Mouse (Mus musculus): ENCODE measurements around the gene Pde8b. TPM values are rescaled to one million over a fixed set of nuclear protein-coding genes. Genes with fewer than 3 reads are reported as not detected.

Pde8b gene
- polyA plus RNA-seq, 1 experiment from 2014 or later: 6.8 TPM

DNA sequence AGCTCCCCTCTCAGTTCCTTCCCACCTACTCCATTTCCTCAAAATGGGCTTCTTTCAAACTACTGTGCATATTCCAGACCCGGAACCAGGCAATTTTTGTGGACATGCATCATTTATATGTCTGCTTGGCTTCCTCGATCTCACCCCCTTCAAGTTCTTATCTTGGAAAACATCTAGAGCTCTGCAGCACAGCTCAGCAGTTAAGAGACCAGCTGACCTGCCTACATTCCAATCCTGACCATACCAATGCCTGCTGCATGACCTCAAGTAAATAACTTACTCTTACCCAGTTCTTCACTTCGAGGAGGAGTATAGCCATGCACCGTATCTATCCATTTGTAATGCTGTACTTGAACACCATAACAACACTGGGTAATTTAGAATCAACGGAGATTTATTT, 58.2 kb downstream of the Pde8b start:
- Histone ChIP-seq H3K27me3 (replicated peaks; ENCODE audit: control insufficient read depth, insufficient read depth, low read length) (no peaks in the 10 kb centered on the region), H3K36me3 (ENCODE audit: control insufficient read depth, insufficient read depth) (no peaks in the 10 kb centered on the region), H3K4me3 (replicated peaks; ENCODE audit: low read length) (no peak overlapping the region), H3K27ac (ENCODE audit: low read length) (no peak overlapping the region), H3K9me3 (ENCODE audit: control insufficient read depth, low read length) (no peaks in the 10 kb centered on the region), H3K9ac (replicated peaks; ENCODE audit: low read depth, low read length) (no peak overlapping the region), H3K4me2 (ENCODE audit: low read length) (no peak overlapping the region), H3K4me1 (replicated peaks; ENCODE audit: control insufficient read depth, insufficient read depth, low read length) (peaks cover 10% of the 10 kb centered on the region)
- ATAC-seq: no peak
- WGBS: 94% methylated on average over 5 of the region's 5 CpGs

DNA sequence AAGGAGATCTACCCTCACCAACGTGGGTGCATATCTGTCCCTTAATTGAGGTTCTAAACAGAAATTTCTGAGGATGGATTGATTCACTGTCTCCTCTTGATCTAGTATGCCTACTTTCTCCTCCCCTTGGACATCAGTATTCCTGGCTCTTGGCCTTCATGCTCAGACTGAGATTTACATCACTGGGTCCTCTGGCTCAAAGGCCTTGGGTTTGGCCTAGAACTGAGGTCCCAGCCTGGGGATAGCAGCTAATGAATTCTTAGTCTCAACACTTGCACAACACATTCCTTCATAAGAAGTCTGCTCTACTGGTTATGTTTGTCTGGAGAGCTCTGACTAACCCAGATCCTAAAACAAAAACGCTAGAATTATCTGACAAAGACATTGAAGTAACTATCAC, 61.0 kb downstream of the Pde8b start:
- Histone ChIP-seq H3K4me2 (ENCODE audit: low read length) (no peak overlapping the region), H3K9ac (replicated peaks; ENCODE audit: low read depth, low read length) (no peak overlapping the region), H3K27ac (ENCODE audit: low read length) (no peak overlapping the region), H3K27me3 (replicated peaks; ENCODE audit: control insufficient read depth, insufficient read depth, low read length) (no peaks in the 10 kb centered on the region), H3K9me3 (ENCODE audit: control insufficient read depth, low read length) (no peaks in the 10 kb centered on the region), H3K36me3 (ENCODE audit: control insufficient read depth, insufficient read depth) (no peaks in the 10 kb centered on the region), H3K4me1 (replicated peaks; ENCODE audit: control insufficient read depth, insufficient read depth, low read length) (peaks cover 15% of the 10 kb centered on the region), H3K4me3 (replicated peaks; ENCODE audit: low read length) (no peak overlapping the region)
- no peak for ATAC-seq
- WGBS: 88% methylated on average over 2 of the region's 2 CpGs

DNA sequence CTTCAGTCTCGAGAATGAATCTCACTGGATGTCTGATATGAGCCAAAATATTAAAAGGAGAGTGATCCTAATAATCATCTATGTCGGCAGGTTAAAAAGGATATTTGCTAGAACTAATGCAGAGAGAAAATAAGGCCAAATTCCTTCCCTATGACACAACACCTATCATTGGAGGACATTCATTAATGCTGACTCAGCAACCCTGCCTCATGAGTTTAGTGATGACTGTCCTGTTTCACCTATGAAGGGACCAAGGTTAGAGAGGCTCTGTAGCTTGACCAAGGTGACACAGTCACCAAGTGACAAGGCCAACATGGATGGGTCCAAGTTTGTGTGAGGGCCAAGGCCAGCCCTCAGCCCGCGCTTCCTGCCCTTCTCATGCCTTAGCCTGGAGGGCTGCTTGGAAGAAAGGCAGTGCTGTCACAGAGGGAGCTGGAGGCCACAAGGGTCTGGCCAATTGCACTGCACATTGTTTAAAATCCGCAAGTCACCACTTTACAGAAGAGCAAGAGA, 62.9 kb downstream of the Pde8b start:
- 69% methylated on average over 5 of the region's 5 CpGs for WGBS
- no peak overlapping the region for H3K27ac ChIP-seq (ENCODE audit: low read length)

DNA sequence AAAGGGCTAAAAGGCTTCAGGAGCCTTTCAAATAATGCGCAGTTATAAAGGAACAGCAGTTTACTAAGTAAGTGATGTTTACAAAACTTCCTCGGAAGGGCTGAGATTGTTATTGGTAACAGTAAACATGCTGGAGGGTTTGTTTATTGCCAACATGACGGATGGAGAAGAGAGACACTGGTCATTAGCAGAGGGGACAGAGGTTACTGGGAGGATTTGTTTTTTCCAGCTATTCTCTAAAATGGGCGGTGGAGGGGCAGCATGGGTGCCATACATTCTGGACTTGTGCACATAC, 63.4 kb downstream of the Pde8b start:
- peak; percentile 40; the same call in 1 of the 2 replicates for ATAC-seq
- no peaks in the 10 kb centered on the region for H3K36me3 ChIP-seq (ENCODE audit: control insufficient read depth, insufficient read depth)
- H3K9ac ChIP-seq (replicated peaks; ENCODE audit: low read depth, low read length): no peak overlapping the region
- no peaks in the 10 kb centered on the region for H3K9me3 ChIP-seq (ENCODE audit: control insufficient read depth, low read length)
- H3K4me1 ChIP-seq (replicated peaks; ENCODE audit: control insufficient read depth, insufficient read depth, low read length): peaks cover 15% of the 10 kb centered on the region
- no peaks in the 10 kb centered on the region for H3K27me3 ChIP-seq (replicated peaks; ENCODE audit: control insufficient read depth, insufficient read depth, low read length)
- no peak overlapping the region for H3K27ac ChIP-seq (ENCODE audit: low read length)
- WGBS: 12% methylated on average over 4 of the region's 4 CpGs
- peak overlapping the region; percentile 9; the same call in 1 of the 2 replicates for H3K4me2 ChIP-seq (ENCODE audit: low read length)
- no peak overlapping the region for H3K4me3 ChIP-seq (replicated peaks; ENCODE audit: low read length)

More for the DNA sequence above, 62.9 kb downstream of the Pde8b start:
- no peak for ATAC-seq
- peaks cover 15% of the 10 kb centered on the region for H3K4me1 ChIP-seq (replicated peaks; ENCODE audit: control insufficient read depth, insufficient read depth, low read length)
- no peak overlapping the region for H3K4me2 ChIP-seq (ENCODE audit: low read length)
- H3K36me3 ChIP-seq (ENCODE audit: control insufficient read depth, insufficient read depth): no peaks in the 10 kb centered on the region
- H3K9me3 ChIP-seq (ENCODE audit: control insufficient read depth, low read length): no peaks in the 10 kb centered on the region
- no peak overlapping the region for H3K9ac ChIP-seq (replicated peaks; ENCODE audit: low read depth, low read length)
- H3K27me3 ChIP-seq (replicated peaks; ENCODE audit: control insufficient read depth, insufficient read depth, low read length): no peaks in the 10 kb centered on the region
- H3K4me3 ChIP-seq (replicated peaks; ENCODE audit: low read length): no peak overlapping the region

GRCm38 (mm10) chr13:95185891-95186740, 64.0 kb downstream of the Pde8b start:
- H3K9me3 ChIP-seq (ENCODE audit: control insufficient read depth, low read length): no peaks in the 10 kb centered on the region
- peak; percentile 75 for ATAC-seq
- no peak overlapping the region for H3K4me3 ChIP-seq (replicated peaks; ENCODE audit: low read length)
- no peaks in the 10 kb centered on the region for H3K27me3 ChIP-seq (replicated peaks; ENCODE audit: control insufficient read depth, insufficient read depth, low read length)
- no peaks in the 10 kb centered on the region for H3K36me3 ChIP-seq (ENCODE audit: control insufficient read depth, insufficient read depth)
- WGBS: 13% methylated on average over 10 of the region's 10 CpGs
- peaks cover 15% of the 10 kb centered on the region for H3K4me1 ChIP-seq (replicated peaks; ENCODE audit: control insufficient read depth, insufficient read depth, low read length)
- no peak overlapping the region for H3K27ac ChIP-seq (ENCODE audit: low read length)
- no peak overlapping the region for H3K9ac ChIP-seq (replicated peaks; ENCODE audit: low read depth, low read length)
- 0 out of 2 replicates have a peak overlapping the region, but pooled peaks have one; percentile 9 for H3K4me2 ChIP-seq (ENCODE audit: low read length)

- H3K27me3 ChIP-seq (replicated peaks; ENCODE audit: control insufficient read depth, insufficient read depth, low read length): no peaks in the 10 kb centered on the region
- WGBS: 95% methylated on average over 2 of the region's 2 CpGs
- no peak overlapping the region for H3K9ac ChIP-seq (replicated peaks; ENCODE audit: low read depth, low read length)
- H3K36me3 ChIP-seq (ENCODE audit: control insufficient read depth, insufficient read depth): no peaks in the 10 kb centered on the region
- no peaks in the 10 kb centered on the region for H3K9me3 ChIP-seq (ENCODE audit: control insufficient read depth, low read length)
- no peak overlapping the region for H3K4me3 ChIP-seq (replicated peaks; ENCODE audit: low read length)
- H3K4me2 ChIP-seq (ENCODE audit: low read length): no peak overlapping the region
- H3K27ac ChIP-seq (ENCODE audit: low read length): no peak overlapping the region
- no peak for ATAC-seq
- H3K4me1 ChIP-seq (replicated peaks; ENCODE audit: control insufficient read depth, insufficient read depth, low read length): peaks cover 15% of the 10 kb centered on the region
Observed at GRCm38 (mm10) chr13:95183686-95184085, 66.5 kb downstream of the Pde8b start.

GRCm38 (mm10) chr13:95180208-95180607, 69.9 kb downstream of the Pde8b start:
- Histone ChIP-seq H3K4me3 (replicated peaks; ENCODE audit: low read length) (no peak overlapping the region), H3K9me3 (ENCODE audit: control insufficient read depth, low read length) (no peaks in the 10 kb centered on the region), H3K27me3 (replicated peaks; ENCODE audit: control insufficient read depth, insufficient read depth, low read length) (no peaks in the 10 kb centered on the region), H3K4me2 (ENCODE audit: low read length) (no peak overlapping the region), H3K9ac (replicated peaks; ENCODE audit: low read depth, low read length) (no peak overlapping the region), H3K4me1 (replicated peaks; ENCODE audit: control insufficient read depth, insufficient read depth, low read length) (peaks cover 3% of the 10 kb centered on the region), H3K36me3 (ENCODE audit: control insufficient read depth, insufficient read depth) (no peaks in the 10 kb centered on the region), H3K27ac (ENCODE audit: low read length) (no peak overlapping the region)
- ATAC-seq: no peak
- 80% methylated on average over 2 of the region's 2 CpGs for WGBS

DNA sequence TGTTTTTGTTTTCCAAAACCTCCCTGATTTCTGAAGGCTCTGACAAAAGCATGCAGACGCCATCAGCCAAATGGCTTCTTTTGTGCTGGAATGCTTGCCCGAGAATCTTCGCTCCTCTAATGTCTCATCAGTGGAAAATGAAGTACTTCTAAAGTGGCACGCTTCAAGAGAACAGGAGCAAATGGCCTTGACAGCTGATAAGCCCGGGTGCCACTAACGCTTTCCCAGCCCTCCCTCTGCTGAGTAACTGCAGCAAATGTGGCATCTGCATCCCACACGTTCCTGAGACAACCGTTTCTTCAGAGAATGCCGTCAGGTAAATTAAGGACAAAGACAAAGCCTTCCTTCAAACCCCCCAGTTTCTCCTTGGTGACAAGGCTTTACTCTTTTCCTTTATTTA, 72.8 kb downstream of the Pde8b start:
- no peak overlapping the region for H3K27ac ChIP-seq (ENCODE audit: low read length)
- 54% methylated on average over 9 of the region's 9 CpGs for WGBS
- no peak overlapping the region for H3K4me3 ChIP-seq (replicated peaks; ENCODE audit: low read length)
- no peak overlapping the region for H3K9ac ChIP-seq (replicated peaks; ENCODE audit: low read depth, low read length)
- no peak for ATAC-seq
- H3K36me3 ChIP-seq (ENCODE audit: control insufficient read depth, insufficient read depth): no peaks in the 10 kb centered on the region
- no peak overlapping the region for H3K4me2 ChIP-seq (ENCODE audit: low read length)
- peaks cover 3% of the 10 kb centered on the region for H3K4me1 ChIP-seq (replicated peaks; ENCODE audit: control insufficient read depth, insufficient read depth, low read length)
- H3K9me3 ChIP-seq (ENCODE audit: control insufficient read depth, low read length): no peaks in the 10 kb centered on the region
- H3K27me3 ChIP-seq (replicated peaks; ENCODE audit: control insufficient read depth, insufficient read depth, low read length): no peaks in the 10 kb centered on the region

DNA sequence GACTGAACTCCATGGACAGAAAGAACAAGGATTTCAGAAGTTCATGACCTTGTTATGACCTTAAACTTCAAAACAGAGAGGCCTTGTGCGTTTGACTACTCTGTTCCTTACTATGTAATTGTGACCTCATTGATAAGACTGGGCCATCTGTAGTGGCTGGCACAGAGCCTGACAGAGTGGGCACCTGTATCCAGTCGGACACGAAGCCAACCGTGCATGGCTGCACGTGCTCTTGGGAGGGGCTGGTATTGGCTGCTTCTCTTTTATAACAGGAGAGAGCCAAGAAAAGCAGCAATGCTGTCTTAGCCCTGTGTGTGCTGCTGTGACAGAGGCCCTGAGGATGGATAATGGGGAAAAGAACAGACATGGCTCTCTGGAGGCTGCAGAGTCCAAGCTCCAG, 73.7 kb downstream of the Pde8b start:
- H3K4me2 ChIP-seq (ENCODE audit: low read length): no peak overlapping the region
- WGBS: 48% methylated on average over 5 of the region's 5 CpGs
- ATAC-seq: no peak

More for the DNA sequence above, 73.7 kb downstream of the Pde8b start:
- Histone ChIP-seq H3K27ac (ENCODE audit: low read length) (no peak overlapping the region), H3K4me1 (replicated peaks; ENCODE audit: control insufficient read depth, insufficient read depth, low read length) (peaks cover 3% of the 10 kb centered on the region), H3K9me3 (ENCODE audit: control insufficient read depth, low read length) (no peaks in the 10 kb centered on the region), H3K36me3 (ENCODE audit: control insufficient read depth, insufficient read depth) (no peaks in the 10 kb centered on the region), H3K27me3 (replicated peaks; ENCODE audit: control insufficient read depth, insufficient read depth, low read length) (no peaks in the 10 kb centered on the region), H3K9ac (replicated peaks; ENCODE audit: low read depth, low read length) (no peak overlapping the region), H3K4me3 (replicated peaks; ENCODE audit: low read length) (no peak overlapping the region)

Data from forebrain, embryonic 16.5 days (tissue).